Mouse (Mus musculus): ENCODE data around the gene Dsn1. TPM values are rescaled to one million over a fixed set of nuclear protein-coding genes. Genes with fewer than 3 reads are reported as not detected.

The Dsn1 gene
- polyA plus RNA-seq, 1 experiment from 2014 or later: 61.5 TPM

DNA sequence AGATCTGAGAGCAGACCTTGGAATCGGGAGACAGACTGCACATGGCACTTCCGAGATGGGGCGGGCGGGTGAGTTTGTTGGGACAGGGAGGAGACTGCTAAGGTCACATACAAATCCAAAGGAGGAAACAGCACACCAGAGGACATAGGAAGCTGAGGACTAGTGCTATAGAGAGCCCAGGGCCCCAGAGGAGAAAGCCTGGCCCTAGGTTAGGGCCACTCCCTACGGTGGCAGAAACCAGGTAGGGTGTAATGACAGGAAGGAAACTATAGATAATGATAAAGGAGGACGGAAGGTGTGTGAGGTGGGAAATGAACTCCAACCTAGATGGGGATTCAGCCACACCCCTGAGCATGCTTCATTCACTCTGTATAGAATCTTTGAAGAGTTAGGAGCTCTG lies 5.4 kb upstream of the Dsn1 start:
- peaks cover 43% of the 10 kb centered on the region for H3K36me3 ChIP-seq
- 88% methylated on average over 6 of the region's 6 CpGs for WGBS
- H3K27ac ChIP-seq: no peak overlapping the region
- no peak overlapping the region for H3K4me3 ChIP-seq
- no peaks in the 10 kb centered on the region for H3K27me3 ChIP-seq (ENCODE audit: low read depth, poor library complexity, severe bottlenecking)
- peaks cover 24% of the 10 kb centered on the region for H3K4me1 ChIP-seq
- no peak for DNase-seq (ENCODE audit: low spot score)
- no peaks in the 10 kb centered on the region for H3K9me3 ChIP-seq (replicated peaks)

- no peak overlapping the region for H3K4me3 ChIP-seq
Measured at GRCm38 (mm10) chr2:157010634-157011310, 3.8 kb upstream of the Dsn1 start.

DNA sequence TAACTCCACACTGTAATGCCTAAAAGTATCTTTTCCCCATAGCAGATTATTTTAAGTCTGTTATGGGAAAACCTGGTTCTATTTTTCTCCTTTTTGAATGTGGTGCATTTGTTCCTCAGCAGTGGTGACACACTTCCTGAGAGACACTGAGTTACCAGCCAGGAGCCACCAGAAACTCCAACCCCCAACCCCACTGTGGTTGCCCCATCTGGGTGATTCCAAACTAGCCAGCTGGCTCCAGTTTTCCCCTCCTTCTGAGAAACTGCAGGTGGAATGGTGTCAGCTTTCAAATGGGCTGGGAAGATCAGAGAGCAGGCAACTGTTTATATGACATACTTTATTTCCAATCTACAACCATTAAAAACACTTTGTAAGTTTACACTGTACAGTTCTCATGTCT lies 3.2 kb upstream of the Dsn1 start:
- Histone ChIP-seq H3K4me3 (no peak overlapping the region), H3K4me1 (peaks cover 39% of the 10 kb centered on the region), H3K36me3 (peaks cover 23% of the 10 kb centered on the region), H3K27ac (no peak overlapping the region), H3K27me3 (ENCODE audit: low read depth, poor library complexity, severe bottlenecking) (no peaks in the 10 kb centered on the region), H3K9me3 (replicated peaks) (no peaks in the 10 kb centered on the region)
- no peak for DNase-seq (ENCODE audit: low spot score)

More at GRCm38 (mm10) chr2:157010634-157011310, 3.8 kb upstream of the Dsn1 start:
- no peak for DNase-seq (ENCODE audit: low spot score)
- Histone ChIP-seq H3K9me3 (replicated peaks) (no peaks in the 10 kb centered on the region), H3K27ac (peak overlapping the region; percentile 31), H3K27me3 (ENCODE audit: low read depth, poor library complexity, severe bottlenecking) (no peaks in the 10 kb centered on the region), H3K4me1 (peaks cover 36% of the 10 kb centered on the region), H3K36me3 (peaks cover 27% of the 10 kb centered on the region)
- WGBS: 55% methylated on average over 11 of the region's 11 CpGs

- DNase-seq (ENCODE audit: low spot score): no peak
- Histone ChIP-seq H3K27ac (no peak overlapping the region), H3K36me3 (peaks cover 23% of the 10 kb centered on the region), H3K27me3 (ENCODE audit: low read depth, poor library complexity, severe bottlenecking) (no peaks in the 10 kb centered on the region), H3K4me3 (no peak overlapping the region), H3K9me3 (replicated peaks) (no peaks in the 10 kb centered on the region), H3K4me1 (peaks cover 39% of the 10 kb centered on the region)
Measured at GRCm38 (mm10) chr2:157008509-157008908, 1.6 kb upstream of the Dsn1 start.

DNA sequence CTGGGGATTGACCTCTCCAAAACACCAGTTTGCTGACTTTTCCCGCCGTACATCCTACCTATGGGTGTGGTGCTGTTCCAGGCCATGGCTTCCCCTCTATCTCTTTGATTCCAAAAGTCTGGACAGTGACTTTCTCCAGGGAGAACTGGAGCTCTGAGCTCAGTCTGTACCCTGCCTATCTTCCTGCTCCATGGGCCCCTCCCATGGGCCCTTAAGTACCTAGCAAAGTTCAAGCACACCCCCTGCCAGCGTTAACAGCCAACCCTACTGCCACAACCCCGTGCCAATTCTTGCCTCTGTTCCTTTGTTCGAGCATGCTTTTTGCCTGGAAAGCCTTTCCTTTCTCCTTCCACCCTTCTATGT lies 261 bp upstream of the Dsn1 start:
- no peak for DNase-seq (ENCODE audit: low spot score)
- WGBS: 39% methylated on average over 5 of the region's 5 CpGs
- no peaks in the 10 kb centered on the region for H3K9me3 ChIP-seq (replicated peaks)
- H3K4me3 ChIP-seq: peak overlapping the region; percentile 86
- peaks cover 30% of the 10 kb centered on the region for H3K36me3 ChIP-seq
- H3K27ac ChIP-seq: peak overlapping the region; percentile 93
- H3K27me3 ChIP-seq (ENCODE audit: low read depth, poor library complexity, severe bottlenecking): no peaks in the 10 kb centered on the region
- peaks cover 39% of the 10 kb centered on the region for H3K4me1 ChIP-seq

GRCm38 (mm10) chr2:157002321-157002720 lies 4.6 kb downstream of the Dsn1 start:
- Histone ChIP-seq H3K9me3 (replicated peaks) (no peaks in the 10 kb centered on the region), H3K4me1 (peaks cover 16% of the 10 kb centered on the region), H3K27me3 (ENCODE audit: low read depth, poor library complexity, severe bottlenecking) (no peaks in the 10 kb centered on the region), H3K4me3 (no peak overlapping the region), H3K36me3 (peaks cover 77% of the 10 kb centered on the region), H3K27ac (no peak overlapping the region)
- DNase-seq (ENCODE audit: low spot score): no peak
- WGBS: 87% methylated on average over 4 of the region's 4 CpGs

DNA sequence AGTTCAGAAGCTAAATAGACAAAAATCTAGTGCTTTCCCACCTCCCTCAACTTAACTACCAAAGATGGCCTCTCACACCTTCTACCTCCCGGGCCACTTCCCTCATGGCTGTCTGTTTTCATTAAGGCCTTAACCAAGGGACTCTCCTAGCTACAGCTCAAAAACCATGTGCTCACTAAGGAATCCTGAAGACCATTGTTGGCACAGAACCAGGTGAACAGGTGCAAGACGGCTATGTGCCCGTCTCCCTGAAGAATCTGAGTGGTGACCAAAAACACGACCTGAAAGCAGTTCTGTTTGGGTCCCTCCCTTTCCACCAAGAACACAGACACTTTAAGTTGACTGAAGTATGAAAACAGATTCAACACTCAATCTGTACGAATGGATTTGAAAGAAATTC lies 8.7 kb downstream of the Dsn1 start:
- H3K4me1 ChIP-seq: no peaks in the 10 kb centered on the region
- no peak for DNase-seq (ENCODE audit: low spot score)
- H3K4me3 ChIP-seq: no peak overlapping the region
- H3K27me3 ChIP-seq (ENCODE audit: low read depth, poor library complexity, severe bottlenecking): no peaks in the 10 kb centered on the region
- WGBS: 90% methylated on average over 5 of the region's 5 CpGs
- no peak overlapping the region for H3K27ac ChIP-seq
- H3K36me3 ChIP-seq: peaks cover 97% of the 10 kb centered on the region
- H3K9me3 ChIP-seq (replicated peaks): no peaks in the 10 kb centered on the region

- no peak overlapping the region for H3K27ac ChIP-seq
- 74% methylated on average over 6 of the region's 6 CpGs for WGBS
- no peaks in the 10 kb centered on the region for H3K9me3 ChIP-seq (replicated peaks)
- no peak for DNase-seq (ENCODE audit: low spot score)
- no peak overlapping the region for H3K4me3 ChIP-seq
- H3K4me1 ChIP-seq: no peaks in the 10 kb centered on the region
- no peaks in the 10 kb centered on the region for H3K27me3 ChIP-seq (ENCODE audit: low read depth, poor library complexity, severe bottlenecking)
- H3K36me3 ChIP-seq: peaks cover 82% of the 10 kb centered on the region
Measured at GRCm38 (mm10) chr2:156996576-156996975, 10.4 kb downstream of the Dsn1 start.

- peaks cover 34% of the 10 kb centered on the region for H3K36me3 ChIP-seq
- peak; percentile 96 for DNase-seq (ENCODE audit: low spot score)
- no peaks in the 10 kb centered on the region for H3K27me3 ChIP-seq (ENCODE audit: low read depth, poor library complexity, severe bottlenecking)
- peak within 1 kb of the TSS; percentile 81 for H3K27ac ChIP-seq
- under 1% methylated on average over 66 of the region's 66 CpGs for WGBS
- no peaks in the 10 kb centered on the region for H3K9me3 ChIP-seq (replicated peaks)
- H3K4me3 ChIP-seq: peak within 1 kb of the TSS; percentile 91
- peaks cover 13% of the 10 kb centered on the region for H3K4me1 ChIP-seq
Measured at GRCm38 (mm10) chr2:156991470-156992319, 15.3 kb downstream of the Dsn1 start, which contains the start of gene Ndrg3. Ndrg3 (minus strand) TSS chr2:156992056.

- H3K9me3 ChIP-seq (replicated peaks): no peaks in the 10 kb centered on the region
- H3K4me1 ChIP-seq: peaks cover 13% of the 10 kb centered on the region
- DNase-seq (ENCODE audit: low spot score): peak; percentile 46
- H3K36me3 ChIP-seq: peaks cover 26% of the 10 kb centered on the region
- no peaks in the 10 kb centered on the region for H3K27me3 ChIP-seq (ENCODE audit: low read depth, poor library complexity, severe bottlenecking)
- peak overlapping the region; percentile 91 for H3K4me3 ChIP-seq
- 3% methylated on average over 16 of the region's 16 CpGs for WGBS
- no peak overlapping the region for H3K27ac ChIP-seq
Measured at GRCm38 (mm10) chr2:156990727-156991431, 16.1 kb downstream of the Dsn1 start.

DNA sequence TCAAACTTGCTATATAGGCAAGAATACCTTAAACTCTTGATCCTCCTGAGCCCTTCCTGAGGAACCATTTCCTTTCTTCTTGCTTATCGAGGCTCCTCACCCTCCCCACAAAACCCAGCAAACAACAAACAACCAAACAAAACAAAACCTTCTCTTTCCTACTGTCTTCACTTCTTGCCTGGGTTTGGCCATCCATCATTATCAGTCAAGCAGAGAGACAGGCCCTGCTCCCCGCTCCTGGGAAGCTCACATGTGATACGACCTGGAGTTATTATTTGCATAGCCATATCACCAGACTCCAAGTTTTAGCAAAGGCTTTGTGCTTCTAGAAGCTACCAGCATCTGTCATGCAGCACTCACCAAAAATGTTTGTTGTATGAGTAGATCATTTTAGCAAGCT lies 19.6 kb downstream of the Dsn1 start:
- 75% methylated on average over 3 of the region's 3 CpGs for WGBS

GRCm38 (mm10) chr2:156982864-156983263 lies 24.1 kb downstream of the Dsn1 start:
- 87% methylated on average over 2 of the region's 2 CpGs for WGBS
- H3K27me3 ChIP-seq (ENCODE audit: low read depth, poor library complexity, severe bottlenecking): no peaks in the 10 kb centered on the region
- no peak overlapping the region for H3K4me3 ChIP-seq
- no peaks in the 10 kb centered on the region for H3K9me3 ChIP-seq (replicated peaks)
- no peaks in the 10 kb centered on the region for H3K36me3 ChIP-seq
- no peaks in the 10 kb centered on the region for H3K4me1 ChIP-seq
- DNase-seq (ENCODE audit: low spot score): no peak
- no peak overlapping the region for H3K27ac ChIP-seq

More for the DNA sequence above, 19.6 kb downstream of the Dsn1 start:
- H3K9me3 ChIP-seq (replicated peaks): no peaks in the 10 kb centered on the region
- no peak overlapping the region for H3K27ac ChIP-seq
- H3K27me3 ChIP-seq (ENCODE audit: low read depth, poor library complexity, severe bottlenecking): no peaks in the 10 kb centered on the region
- no peak for DNase-seq (ENCODE audit: low spot score)
- H3K36me3 ChIP-seq: no peaks in the 10 kb centered on the region
- H3K4me1 ChIP-seq: peaks cover 13% of the 10 kb centered on the region
- H3K4me3 ChIP-seq: no peak overlapping the region

DNA sequence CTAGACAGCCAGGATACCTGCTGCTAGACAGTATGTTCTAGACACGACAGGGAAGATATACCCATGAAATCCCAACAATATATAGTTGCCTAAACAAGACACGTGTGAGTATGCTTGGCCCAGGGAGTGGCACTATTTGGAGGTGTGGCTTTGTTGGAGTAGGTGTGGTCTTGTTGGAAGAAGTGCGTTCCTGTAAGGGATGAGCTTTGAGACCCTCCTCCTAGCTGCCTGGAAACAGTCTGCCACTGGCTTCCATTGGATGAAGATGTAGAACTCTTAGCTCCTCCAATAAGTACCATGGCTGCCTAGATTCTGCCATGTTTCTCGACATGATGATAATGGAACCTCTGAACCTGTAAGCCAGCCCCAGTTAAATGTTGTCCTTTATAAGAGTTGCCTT lies 25.7 kb downstream of the Dsn1 start:
- no peaks in the 10 kb centered on the region for H3K9me3 ChIP-seq (replicated peaks)
- no peak overlapping the region for H3K27ac ChIP-seq
- 79% methylated on average over 4 of the region's 4 CpGs for WGBS
- no peaks in the 10 kb centered on the region for H3K4me1 ChIP-seq
- H3K4me3 ChIP-seq: no peak overlapping the region
- DNase-seq (ENCODE audit: low spot score): no peak
- H3K36me3 ChIP-seq: no peaks in the 10 kb centered on the region
- no peaks in the 10 kb centered on the region for H3K27me3 ChIP-seq (ENCODE audit: low read depth, poor library complexity, severe bottlenecking)
